Mouse (Mus musculus) lung, adult 2 months (tissue): Measurements from ENCODE around the gene Zkscan1.

Experiments used
- CTCF ChIP-seq: fragments of 200-500 bp; IDR thresholded peaks from 2 replicates; pipeline ENCODE4 v1.5.1; 2011; ENCODE audit warnings: mild to moderate bottlenecking, low read length, control low read depth; ENCODE audit not compliant: insufficient read depth
- POLR2A ChIP-seq: fragments of 200-500 bp; IDR thresholded peaks from 2 replicates; pipeline ENCODE4 v1.6.1; 2011; ENCODE audit warnings: low read depth, mild to moderate bottlenecking, control low read depth, low read length, borderline replicate concordance; ENCODE audit errors: extremely low read depth

- TF ChIP-seq POLR2A: no peak
- no peak for TF ChIP-seq CTCF
These were observed 9.2 kb upstream of the Zkscan1 start for GRCm38 (mm10) chr5:138075684-138076083.
